Mouse (Mus musculus): ENCODE measurements around the gene Gsdmc4. TPM values are rescaled to one million over a fixed set of nuclear protein-coding genes. Genes with fewer than 3 reads are reported as not detected.
"Not testable (repeated sequence)": the region's sequence is repeated elsewhere in the genome, so short reads cannot be mapped to it uniquely, and the experiment has no call there.

The Gsdmc4 gene
- total RNA-seq (2015) (0.13 TPM in 1 of 2 replicates, not detected in the other), total RNA-seq (2017) (0.18 TPM in 1 of 2 replicates, not detected in the other)

DNA sequence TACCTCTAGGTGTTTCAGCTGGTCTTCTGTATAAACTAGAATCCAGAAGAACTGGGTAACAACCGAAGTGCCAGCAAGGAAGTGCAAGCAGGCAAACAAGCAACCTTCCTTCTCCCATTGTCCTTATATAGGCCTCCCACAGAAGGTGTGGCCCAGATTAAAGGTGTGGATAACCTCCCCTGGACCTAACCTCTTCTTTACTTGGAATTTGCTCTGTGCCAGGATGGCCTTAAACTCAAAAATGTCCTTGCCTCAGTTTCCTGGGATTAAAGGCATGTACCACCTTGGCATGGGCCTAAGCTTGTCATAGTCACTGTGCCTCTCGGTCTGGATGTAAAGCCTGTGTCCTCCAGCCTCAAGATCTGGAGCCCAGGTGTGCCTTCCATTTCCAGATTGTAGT is at the start of gene Gsdmc4:
TSS of gene Gsdmc4 (minus strand) at position 101 of the 400 bp plus-strand sequence.
- not testable (repeated sequence) for ATAC-seq (ENCODE audit: poor library complexity, severe bottlenecking)

DNA sequence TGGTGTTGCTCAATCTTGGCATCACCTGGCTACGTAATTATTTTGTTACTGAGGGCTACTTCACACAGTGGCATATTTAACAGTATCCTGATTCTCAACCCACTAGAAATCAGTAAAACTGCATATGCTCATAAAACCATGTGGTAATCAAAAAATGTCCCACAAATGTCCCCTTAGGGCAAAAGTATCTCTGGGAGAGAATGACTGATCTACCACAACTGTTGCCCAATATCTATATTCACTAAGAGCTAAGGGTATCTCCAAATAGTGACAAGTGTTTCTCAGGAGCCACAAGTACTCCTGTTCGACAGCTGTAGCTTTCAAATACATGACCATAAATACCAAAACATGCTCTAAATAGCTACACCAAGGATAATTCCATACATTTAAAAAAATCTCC is 48.4 kb upstream of the Gsdmc4 start:
- no peak for ATAC-seq (ENCODE audit: poor library complexity, severe bottlenecking)

DNA sequence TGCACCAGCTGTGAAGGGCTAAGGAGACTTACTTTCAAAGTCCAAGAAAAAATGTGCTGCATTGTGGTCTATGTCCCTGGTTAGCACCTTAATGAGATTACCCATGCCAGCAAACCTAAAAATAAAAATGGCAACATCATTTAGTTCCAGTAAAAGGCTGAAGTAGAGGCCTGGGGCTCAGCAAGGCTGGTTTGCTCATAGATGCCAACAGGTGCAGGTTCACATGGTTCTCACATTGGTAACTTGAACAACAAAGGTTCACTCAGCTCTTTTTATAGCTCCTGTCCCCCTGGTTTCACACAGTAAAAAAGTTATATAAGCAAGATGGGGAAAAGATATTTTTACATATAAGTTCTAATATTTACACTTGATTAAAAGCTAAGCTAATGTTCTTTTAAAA is 45.5 kb upstream of the Gsdmc4 start:
- ATAC-seq (ENCODE audit: poor library complexity, severe bottlenecking): no peak

DNA sequence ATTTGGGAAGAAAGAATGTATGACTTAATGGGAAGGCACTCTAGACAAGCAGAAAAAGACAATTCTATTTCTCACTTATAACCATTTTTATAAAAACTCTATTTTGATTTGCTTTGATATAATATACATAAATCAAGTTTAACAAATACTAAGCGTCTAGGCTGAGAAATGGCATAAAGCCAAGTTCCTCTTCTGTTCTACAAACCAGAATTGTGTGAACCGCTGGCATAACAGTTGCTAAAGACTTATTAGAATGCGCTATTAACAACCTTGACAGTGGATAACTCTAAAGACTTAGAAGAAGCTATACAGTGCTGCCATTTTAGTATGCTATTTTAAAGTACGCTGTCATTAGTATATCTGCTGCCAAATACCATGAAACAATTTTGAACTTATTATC is 41.2 kb upstream of the Gsdmc4 start:
- no peak for ATAC-seq (ENCODE audit: poor library complexity, severe bottlenecking)

DNA sequence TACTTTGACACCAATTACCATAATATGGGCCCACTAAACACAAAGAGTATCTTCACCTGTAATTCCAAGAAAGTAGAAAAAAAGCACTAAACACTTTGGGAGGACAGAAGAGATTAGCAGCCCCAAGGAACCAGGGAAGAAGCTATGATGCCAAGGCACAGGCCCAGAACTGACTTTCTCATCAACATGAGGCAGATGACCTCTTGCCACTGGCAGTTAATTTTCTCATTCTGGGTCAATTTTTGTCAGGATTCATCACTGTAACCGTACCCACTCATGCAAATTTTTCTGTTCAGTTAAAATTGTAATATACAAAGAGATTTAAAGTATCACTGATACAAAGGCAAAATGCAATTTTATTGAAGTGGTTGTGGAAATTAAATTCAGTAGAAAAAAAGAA is 29.1 kb upstream of the Gsdmc4 start:
- no peak for ATAC-seq (ENCODE audit: poor library complexity, severe bottlenecking)

DNA sequence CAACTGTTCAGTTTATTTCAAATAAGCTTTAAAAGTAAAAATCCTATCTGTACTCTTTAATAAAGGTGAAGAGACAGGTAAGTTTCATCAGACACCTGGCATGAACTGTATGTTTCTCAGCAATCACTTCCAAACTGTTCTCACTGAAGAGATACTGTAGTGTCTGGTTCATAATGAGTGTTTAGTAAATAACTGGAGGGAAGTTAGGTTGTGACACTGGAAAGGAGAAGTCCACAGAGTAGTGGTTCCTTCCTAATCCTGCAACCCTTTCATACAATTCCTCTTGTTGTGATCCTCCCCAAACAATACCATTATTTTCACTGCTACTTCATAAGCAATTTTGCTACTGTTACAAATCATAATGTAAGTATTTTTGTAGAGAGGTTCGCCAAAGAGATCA is 20.6 kb upstream of the Gsdmc4 start:
- ATAC-seq (ENCODE audit: poor library complexity, severe bottlenecking): peak; percentile 76

DNA sequence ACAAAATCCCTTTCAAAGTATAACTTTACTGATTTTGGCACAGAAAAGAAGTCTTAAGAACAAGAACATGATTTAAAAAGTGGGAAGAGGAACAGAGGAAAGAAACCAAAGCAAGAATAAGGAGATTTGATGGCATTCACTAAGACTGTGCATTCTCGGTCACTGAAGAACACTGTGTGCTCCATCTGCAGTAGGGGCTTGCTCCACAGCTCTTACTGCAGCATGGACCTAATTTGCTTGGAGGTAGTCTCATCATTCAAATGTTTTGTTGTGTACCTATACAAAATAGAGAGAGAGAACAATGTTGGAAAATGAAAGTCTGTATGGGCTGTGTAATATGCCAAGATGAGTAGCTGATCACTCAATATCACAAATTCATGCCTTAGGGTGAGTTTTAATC is 19.3 kb upstream of the Gsdmc4 start:
- no peak for ATAC-seq (ENCODE audit: poor library complexity, severe bottlenecking)

DNA sequence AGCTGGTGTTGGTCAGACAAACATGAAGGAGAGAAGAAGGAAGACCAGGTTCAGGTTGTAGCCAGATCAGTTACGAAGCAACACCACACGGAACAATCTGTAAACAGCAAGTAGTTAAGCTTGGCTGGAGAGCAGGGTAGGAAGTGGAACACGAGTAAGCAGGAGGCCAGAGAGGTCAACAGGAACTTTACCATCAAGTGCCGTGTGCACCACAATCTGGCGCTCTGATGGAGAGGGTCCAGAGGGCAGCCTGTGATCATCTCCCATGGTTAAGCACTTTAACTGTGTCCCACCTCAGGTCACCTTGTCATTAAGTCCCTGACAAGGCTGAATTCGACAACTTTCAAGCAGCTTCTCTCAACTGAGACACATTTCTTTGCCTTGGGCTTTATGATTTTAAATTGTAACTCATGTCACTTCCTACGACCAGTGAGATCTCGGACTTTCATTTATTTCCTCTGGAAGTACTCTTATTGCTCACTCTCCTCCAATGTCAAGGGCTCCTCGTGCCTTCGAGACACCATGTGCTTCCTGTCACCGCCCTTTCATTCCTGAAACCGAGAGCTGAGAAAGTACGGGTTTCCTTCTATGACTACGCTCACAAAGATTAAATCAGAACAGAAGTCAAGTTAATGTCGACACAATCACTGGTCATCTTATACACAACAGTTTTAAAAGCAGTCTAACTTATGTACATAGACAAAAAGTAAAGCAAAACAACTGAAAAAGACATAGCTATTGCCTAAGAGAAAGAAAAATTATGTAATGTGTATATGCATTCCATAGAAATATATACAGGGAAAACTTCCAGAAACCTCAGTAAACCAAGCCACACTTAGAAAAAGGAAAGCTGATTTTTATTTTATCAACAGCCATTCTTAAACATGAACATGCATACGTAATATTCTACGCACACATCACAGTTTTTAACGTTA is 18.3 kb upstream of the Gsdmc4 start:
- ATAC-seq (ENCODE audit: poor library complexity, severe bottlenecking): no peak

DNA sequence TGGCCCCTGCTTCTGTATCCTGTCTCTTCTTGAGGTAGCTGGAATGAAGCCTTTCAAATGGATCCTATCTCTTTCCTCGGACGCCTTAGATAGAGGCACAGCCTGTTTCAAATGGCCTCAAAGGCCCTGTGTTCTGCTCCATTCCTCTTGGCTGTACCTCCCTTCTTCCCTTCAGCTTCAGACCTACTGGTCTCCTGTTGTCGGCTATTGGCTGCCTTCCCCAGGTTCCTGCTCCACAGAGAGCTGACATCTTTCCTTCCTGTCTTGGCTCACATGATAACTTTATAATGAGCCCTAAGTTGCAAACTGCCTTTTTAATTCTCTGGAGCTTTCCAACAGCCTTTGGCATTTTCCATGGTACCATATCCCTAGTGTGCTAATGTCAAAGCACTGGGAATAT is 14.1 kb upstream of the Gsdmc4 start:
- no peak for ATAC-seq (ENCODE audit: poor library complexity, severe bottlenecking)

DNA sequence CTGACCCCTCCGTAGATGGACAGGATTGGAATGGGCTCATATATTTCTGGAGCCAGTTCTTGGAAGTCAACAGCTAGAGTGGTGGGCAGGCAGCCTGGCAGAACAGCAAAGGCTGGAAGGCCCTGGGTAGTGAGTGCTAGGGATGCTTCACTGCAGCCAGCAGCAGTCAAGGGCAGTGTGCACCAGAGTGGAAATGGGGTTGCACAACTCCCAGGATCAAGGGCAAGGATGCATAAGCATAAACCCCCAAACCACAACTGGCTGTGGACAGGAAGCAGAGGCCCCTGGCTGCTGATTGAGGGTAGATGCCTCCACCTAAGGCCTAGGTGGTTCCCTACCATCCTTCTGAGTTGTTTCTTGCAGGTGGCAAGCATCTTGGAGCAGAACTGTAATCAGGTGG is 12.4 kb upstream of the Gsdmc4 start:
- peak; percentile 70 for ATAC-seq (ENCODE audit: poor library complexity, severe bottlenecking)

DNA sequence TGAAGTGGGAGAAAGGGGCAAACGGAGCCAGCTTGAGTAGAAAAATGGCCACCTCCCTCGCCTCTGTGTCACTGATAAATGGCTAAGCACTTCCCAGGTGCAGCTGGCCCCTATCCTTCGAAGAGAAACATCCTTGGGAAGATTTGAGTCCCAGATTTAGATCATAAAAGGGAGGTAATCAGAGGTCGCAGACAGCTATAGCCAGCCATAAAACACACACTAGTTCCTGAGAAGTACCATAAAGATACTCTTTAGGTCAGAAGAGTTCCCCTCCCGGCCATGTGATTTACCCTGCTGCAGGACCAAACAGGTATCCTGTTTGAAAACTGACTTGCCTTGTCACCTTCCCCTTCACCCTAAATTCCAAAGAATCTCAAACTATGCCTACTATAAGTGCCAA is 9.5 kb upstream of the Gsdmc4 start:
- not testable (repeated sequence) for ATAC-seq (ENCODE audit: poor library complexity, severe bottlenecking)

DNA sequence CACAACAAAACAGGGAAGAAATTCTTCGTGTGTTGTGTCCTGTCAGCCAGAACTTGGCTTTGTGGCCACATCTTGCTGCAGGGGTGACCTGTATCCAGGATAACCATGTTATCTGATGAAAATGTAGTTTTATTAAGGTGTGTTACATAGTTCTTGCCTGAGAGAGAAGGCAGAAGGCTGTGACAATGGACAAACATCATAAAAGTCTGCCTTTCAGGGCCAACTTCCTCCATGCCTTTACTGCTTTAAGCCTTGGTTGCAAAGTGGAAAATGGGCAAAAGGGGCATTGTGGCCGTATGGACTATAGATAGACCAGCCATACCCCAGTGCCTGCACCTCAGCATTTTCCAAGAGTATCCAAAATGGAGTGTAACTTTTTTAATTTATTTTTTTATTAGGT is 7.6 kb upstream of the Gsdmc4 start:
- ATAC-seq (ENCODE audit: poor library complexity, severe bottlenecking): not testable (repeated sequence)

DNA sequence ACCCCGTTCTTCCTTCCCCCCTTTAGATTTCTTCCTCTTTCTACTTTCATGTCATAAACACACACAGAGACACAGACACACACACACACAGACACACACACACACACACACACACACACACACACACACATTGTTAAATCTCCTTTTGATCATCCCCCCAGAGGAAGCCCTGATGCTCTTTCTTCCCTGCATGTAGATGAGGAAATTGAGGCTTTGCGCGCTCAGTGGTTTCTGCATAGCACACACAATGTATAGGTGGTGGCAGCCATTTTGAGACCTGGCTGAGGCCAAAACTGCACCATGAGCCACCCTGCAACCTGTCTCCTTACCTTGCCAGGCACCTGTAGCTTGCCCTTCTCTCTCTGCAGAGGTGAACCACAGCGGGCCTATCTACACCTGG is 4.5 kb upstream of the Gsdmc4 start:
- peak; percentile 39 for ATAC-seq (ENCODE audit: poor library complexity, severe bottlenecking)

DNA sequence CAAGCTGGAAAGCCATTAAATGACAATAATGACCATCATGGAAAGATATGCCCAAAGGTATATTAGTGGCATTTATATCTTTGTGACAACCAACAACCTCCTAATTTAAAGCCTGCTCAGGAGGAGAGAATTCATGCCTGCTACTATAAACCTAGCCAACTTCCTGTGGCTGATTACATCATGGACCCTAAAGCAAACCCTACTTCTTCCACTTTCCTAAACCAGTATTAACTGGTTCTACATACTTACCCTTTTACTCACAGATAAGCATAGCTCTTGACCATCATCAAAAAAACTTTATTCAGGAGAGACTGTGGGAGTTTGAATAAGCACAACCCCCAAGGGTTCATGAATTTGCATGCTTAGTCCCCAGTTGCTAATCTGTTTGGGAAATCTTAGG is 2.2 kb downstream of the Gsdmc4 start:
- ATAC-seq (ENCODE audit: poor library complexity, severe bottlenecking): peak; percentile 51

DNA sequence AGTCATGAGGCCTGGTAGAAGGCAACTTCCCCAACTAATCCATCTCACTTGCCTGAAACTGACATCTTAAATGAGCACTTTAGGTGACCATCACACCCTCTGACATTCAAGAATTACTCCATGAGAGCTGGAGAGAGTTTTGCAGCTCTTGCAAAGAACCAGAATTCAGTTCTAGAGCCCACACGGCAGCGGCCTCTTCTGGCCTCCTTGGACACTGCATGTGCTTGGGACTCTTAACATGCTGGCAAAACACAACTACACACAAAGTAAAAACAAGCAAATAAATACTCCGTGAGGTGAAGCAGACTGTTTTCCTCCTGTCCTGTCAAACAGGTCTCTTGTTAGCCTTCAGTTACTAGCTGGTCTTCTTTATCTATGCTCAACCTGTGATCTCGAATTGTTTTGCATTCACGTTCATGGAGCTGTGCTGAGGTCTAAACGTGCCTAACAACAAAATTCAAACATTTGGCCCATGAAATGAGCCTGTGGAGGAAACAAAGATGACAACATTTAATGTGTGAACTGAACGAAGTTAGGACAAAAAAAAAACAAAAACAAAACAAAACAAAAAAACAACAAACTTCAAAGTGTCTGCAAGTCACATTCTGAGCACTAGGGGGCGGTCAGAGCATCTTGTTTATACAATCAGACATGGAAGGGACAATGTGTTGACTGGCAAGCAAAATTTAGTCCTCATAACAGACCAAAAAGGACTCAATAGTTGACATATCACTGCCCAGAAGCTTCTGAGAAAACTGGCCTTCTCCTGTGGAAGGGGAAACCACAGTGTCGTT is 16.3 kb downstream of the Gsdmc4 start:
- ATAC-seq (ENCODE audit: poor library complexity, severe bottlenecking): peak; percentile 92

DNA sequence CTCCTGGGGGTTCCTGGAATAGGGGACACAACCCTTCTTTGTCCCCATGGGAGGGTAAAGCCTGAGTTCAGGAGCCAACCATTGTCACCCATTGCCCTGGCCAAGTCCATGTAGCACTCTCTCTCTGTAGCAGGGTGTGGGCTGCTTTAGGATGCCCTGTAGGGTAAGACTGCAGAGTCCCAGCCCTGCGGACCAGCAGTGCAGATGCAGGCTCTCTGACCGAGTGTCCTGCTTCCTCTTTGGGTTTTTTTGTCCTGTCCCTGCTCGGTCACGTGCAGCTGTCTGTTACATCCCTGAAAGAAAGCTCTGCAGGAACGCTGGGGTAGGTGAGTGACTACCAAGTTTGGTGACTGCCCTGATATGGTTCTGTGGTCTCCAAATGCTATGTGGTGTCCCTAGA is 23.7 kb downstream of the Gsdmc4 start:
- peak; percentile 52; the same call in 1 of the 2 replicates for ATAC-seq (ENCODE audit: poor library complexity, severe bottlenecking)

DNA sequence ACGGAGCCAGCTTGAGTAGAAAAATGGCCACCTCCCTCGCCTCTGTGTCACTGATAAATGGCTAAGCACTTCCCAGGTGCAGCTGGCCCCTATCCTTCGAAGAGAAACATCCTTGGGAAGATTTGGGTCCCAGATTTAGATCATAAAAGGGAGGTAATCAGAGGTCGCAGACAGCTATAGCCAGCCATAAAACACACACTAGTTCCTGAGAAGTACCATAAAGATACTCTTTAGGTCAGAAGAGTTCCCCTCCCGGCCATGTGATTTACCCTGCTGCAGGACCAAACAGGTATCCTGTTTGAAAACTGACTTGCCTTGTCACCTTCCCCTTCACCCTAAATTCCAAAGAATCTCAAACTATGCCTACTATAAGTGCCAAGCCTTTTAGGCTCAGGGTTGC is 24.1 kb downstream of the Gsdmc4 start:
- ATAC-seq (ENCODE audit: poor library complexity, severe bottlenecking): not testable (repeated sequence)

DNA sequence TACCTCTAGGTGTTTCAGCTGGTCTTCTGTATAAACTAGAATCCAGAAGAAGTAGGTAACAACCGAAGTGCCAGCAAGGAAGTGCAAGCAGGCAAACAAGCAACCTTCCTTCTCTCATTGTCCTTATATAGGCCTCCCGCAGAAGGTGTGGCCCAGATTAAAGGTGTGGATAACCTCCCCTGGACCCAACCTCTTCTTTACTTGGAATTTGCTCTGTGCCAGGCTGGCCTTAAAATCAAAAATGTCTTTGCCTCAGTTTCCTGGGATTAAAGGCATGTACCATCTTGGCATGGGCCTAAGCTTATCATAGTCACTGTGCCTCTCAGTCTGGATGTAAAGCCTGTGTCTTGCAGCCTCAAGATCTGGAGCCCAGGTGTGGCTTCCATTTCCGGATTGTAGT is 33.6 kb downstream of the Gsdmc4 start, which contains the start of gene Gsdmc3:
TSS of gene Gsdmc3 (minus strand) at position 101 of the 400 bp plus-strand sequence.
- ATAC-seq (ENCODE audit: poor library complexity, severe bottlenecking): not testable (repeated sequence)

DNA sequence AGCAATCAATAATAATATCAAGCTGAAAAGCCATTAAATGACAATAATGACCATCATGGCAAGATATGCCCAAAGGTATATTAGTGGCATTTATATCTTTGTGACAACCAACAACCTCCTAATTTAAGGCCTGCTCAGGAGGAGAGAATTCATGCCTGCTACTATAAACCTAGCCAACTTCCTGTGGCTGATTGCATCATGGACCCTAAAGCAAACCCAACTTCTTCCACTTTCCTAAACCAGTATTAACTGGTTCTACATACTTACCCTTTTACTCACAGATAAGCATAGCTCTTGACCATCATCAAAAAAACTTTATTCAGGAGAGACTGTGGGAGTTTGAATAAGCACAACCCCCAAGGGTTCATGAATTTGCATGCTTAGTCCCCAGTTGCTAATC is 35.9 kb downstream of the Gsdmc4 start:
- peak; percentile 62 for ATAC-seq (ENCODE audit: poor library complexity, severe bottlenecking)

DNA sequence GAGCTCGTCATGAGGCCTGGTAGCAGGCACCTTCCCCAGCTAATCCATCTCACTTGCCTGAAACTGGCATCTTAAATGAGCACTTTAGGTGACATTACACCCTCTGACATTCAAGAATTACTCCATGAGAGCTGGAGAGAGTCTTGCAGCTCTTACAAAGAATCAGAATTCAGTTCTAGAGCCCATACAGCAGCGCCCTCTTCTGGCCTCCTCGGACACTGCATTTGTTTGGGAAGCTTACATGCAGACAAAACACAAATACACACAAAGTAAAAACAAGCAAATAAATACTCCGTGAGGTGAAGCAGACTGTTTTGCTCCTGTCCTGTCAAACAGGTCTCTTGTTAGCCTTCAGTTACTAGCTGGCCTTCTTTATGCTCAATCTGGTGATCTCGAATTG is 50.1 kb downstream of the Gsdmc4 start:
- not testable (repeated sequence) for ATAC-seq (ENCODE audit: poor library complexity, severe bottlenecking)
